Mouse (Mus musculus) stomach, adult 2 months (tissue): ENCODE measurements around the gene Olfr596. TPM values are rescaled to one million over a fixed set of nuclear protein-coding genes. Genes with fewer than 3 reads are reported as not detected.

Source experiments
- polyA plus RNA-seq: library from polyadenylated mRNA; depleted of rRNA; stranded (reverse); fragments of >200 nt; gene quantifications from 2 replicates; pipeline ENCODE4 v1.2.3, GENCODE M21; 2012; rRNA removed

Olfr596 gene
- not detected in 2 replicates for polyA plus RNA-seq

DNA sequence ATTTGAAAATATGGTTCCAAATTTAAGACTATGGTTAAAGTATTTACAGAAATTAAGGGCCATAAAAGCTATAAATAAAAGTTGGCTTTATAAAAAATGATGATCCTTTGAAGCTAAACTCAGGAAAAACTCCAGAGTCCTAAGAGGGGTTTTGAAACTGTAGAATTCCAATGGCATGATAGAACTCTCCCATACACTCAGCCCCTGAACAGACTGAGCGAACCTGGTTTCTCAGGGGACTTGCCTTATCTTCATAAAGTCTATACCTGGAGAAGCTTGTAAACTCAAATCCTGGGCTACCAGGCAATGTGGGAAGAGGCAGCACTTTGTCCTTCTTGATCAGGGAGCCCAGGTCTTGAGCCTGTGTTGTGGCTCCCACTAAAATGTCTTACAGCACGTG lies at the start of gene Olfr596:
Gene Olfr596, plus strand, starts transcription at position 301 of the 400 bp plus-strand sequence.

DNA sequence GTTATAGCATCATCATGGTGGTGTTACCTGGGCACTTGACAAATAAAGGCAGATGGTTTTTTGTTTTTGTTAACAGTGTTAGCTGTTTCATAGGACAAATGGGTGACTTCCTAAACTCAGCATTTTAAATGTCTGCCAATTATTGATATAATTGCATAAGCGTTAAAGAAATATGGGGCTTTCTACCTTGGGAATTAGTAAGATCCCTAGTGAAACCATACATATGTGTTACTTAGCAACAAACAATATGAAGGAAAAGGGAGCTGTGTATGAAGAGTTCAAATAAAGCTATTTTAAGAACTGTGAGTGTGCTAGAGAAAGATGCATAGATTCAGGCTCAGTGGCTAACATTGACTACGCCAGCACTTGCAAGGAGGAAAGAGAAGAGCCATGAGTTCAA lies 10.6 kb downstream of the Olfr596 start, which contains the start of gene Olfr597:
Gene Olfr597, plus strand, starts transcription at position 301 of the 400 bp plus-strand sequence.

DNA sequence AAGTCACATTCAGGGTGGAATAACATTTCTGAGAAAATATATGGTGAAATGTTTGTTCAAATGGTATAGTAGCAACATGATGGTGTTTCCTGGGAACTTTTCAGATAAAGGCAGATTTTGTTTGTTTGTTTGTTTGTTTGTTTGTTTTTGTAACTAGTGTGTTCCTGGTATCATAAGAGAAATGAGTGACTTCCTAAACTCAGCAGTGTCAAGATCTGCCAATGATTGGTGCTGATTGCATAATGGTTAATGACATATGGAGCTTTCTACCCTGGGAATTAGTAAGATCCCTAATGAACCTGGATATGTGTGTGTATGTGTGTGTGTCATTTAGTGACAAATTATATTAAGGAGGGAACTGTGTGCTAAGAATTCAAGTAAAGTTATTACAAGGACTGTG lies 17.8 kb downstream of the Olfr596 start, which contains the start of gene Olfr598:
Gene Olfr598, plus strand, starts transcription at position 301 of the 400 bp plus-strand sequence.

DNA sequence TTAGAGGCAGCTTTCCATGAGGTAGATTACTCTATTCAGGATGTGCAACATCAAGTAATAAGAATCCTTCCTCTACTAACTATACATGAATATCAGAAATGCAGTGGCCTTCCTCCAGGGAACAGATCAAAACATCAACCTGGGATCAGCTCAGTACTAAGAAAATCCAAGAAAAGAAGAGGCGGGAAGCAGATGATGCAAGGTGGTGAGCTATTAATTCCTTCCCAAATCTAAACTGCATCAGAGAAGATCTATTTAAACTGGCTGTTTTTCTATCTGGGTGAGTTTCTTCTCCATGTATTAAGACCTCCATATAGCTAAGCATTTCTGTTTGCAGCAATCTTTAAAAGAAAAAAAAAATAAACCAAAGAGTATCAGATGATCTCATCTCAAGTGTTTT lies 30.2 kb downstream of the Olfr596 start, which contains the start of gene Olfr599:
Gene Olfr599, plus strand, starts transcription at position 301 of the 400 bp plus-strand sequence.

DNA sequence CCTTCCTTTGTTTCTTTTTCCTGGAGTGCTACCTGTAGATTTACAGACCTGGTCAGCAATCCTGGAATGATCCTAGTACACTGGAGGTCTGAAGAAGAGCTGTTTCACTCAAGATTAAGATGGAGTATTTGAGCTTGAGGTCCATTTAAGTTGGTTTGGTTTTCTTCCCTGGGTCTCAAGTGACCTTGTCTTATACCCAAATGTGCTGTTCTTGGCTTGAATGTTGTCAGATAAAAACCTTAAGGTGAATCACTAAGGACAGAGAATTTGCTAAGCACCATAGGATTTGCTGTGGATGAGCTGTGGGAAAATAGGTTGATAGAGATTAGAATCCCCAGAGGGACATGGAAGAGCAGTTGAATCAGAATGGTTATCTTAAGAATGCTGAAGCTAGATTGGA lies 44.1 kb downstream of the Olfr596 start, which contains the start of gene Olfr600:
Gene Olfr600, minus strand, starts transcription at position 101 of the 400 bp plus-strand sequence.

Other genes starting within 250 kb of the Olfr596 start
- gene Olfr584, start 223.8 kb upstream of the Olfr596 start, polyA plus RNA-seq, result not detected in 2 replicates
- gene Olfr585, start 207.9 kb upstream of the Olfr596 start, polyA plus RNA-seq, result not detected in 2 replicates
- gene Olfr586, start 180.0 kb upstream of the Olfr596 start, polyA plus RNA-seq, result not detected in 2 replicates
- gene Olfr588-ps1, start 164.8 kb upstream of the Olfr596 start, polyA plus RNA-seq, result not detected in 2 replicates
- gene Olfr589, start 149.3 kb upstream of the Olfr596 start, polyA plus RNA-seq, result not detected in 2 replicates
- gene Olfr591, start 127.3 kb upstream of the Olfr596 start, polyA plus RNA-seq, result not detected in 2 replicates
- gene Olfr592, start 120.8 kb upstream of the Olfr596 start, polyA plus RNA-seq, result not detected in 2 replicates
- gene Olfr593, start 93.8 kb upstream of the Olfr596 start, polyA plus RNA-seq, result not detected in 2 replicates
- gene Olfr594, start 88.7 kb upstream of the Olfr596 start, polyA plus RNA-seq, result not detected in 2 replicates
- gene Usp17ld, start 53.1 kb upstream of the Olfr596 start, polyA plus RNA-seq, result not detected in 2 replicates
- gene Olfr597, start 10.7 kb downstream of the Olfr596 start, polyA plus RNA-seq, result not detected in 2 replicates
- gene Olfr598, start 17.9 kb downstream of the Olfr596 start, polyA plus RNA-seq, result not detected in 2 replicates
- not detected in 2 replicates for gene Olfr599, start 30.3 kb downstream of the Olfr596 start, polyA plus RNA-seq
- not detected in 2 replicates for gene Olfr600, start 44.0 kb downstream of the Olfr596 start, polyA plus RNA-seq
- gene Olfr601, start 57.0 kb downstream of the Olfr596 start, polyA plus RNA-seq, result not detected in 2 replicates
- not detected in 2 replicates for gene Olfr603, start 80.5 kb downstream of the Olfr596 start, polyA plus RNA-seq
- not detected in 2 replicates for gene Usp17lc, start 109.4 kb downstream of the Olfr596 start, polyA plus RNA-seq
- gene Olfr605, start 139.8 kb downstream of the Olfr596 start, polyA plus RNA-seq, result not detected in 2 replicates
- not detected in 2 replicates for gene Olfr606, start 143.4 kb downstream of the Olfr596 start, polyA plus RNA-seq
- not detected in 2 replicates for gene Olfr607, start 158.5 kb downstream of the Olfr596 start, polyA plus RNA-seq
- gene Olfr608, start 164.2 kb downstream of the Olfr596 start, polyA plus RNA-seq, result not detected in 2 replicates
- gene Olfr609, start 192.4 kb downstream of the Olfr596 start, polyA plus RNA-seq, result not detected in 2 replicates
- not detected in 2 replicates for gene Olfr610, start 206.5 kb downstream of the Olfr596 start, polyA plus RNA-seq
- not detected in 2 replicates for gene Olfr611, start 215.2 kb downstream of the Olfr596 start, polyA plus RNA-seq
- gene Olfr612, start 237.1 kb downstream of the Olfr596 start, polyA plus RNA-seq, result not detected in 2 replicates
- gene Olfr613, start 242.4 kb downstream of the Olfr596 start, polyA plus RNA-seq, result not detected in 2 replicates